ENCODE assay signal across 32 mouse cellular contexts in the genomic region with DNA sequence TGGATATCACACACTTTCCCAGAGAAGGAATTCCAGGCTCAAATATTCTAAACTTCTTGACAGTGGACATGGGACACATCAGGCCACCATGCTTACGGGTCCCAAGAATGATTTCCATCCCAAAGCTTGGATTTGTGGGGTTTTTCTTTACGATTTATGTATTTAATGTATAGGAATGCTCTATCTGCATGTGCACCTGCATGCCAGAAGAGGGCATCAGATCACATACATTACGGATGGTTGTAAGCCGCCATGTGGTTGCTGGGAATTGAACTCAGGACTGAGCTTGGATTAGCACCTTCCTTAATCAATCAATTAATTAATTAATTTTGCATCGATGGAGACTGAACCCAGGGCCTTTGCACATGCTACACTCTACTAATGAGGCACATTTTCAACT. TPM values are rescaled to one million over a fixed set of nuclear protein-coding genes. Genes with fewer than 3 reads are reported as not detected.
DNase-seq lines count a peak whose midpoint lies in the region; ATAC-seq and TF ChIP-seq lines count a peak whose summit lies in the region.
"Had no signal": no experiment of that assay in that cellular context is flagged by ENCODE, and none has a peak within 500 bp of the region (broad histone marks: within the 10 kb centered on the region; RNA-seq: fewer than 3 reads in every experiment).

No protein-coding gene starts in this region.

- intact Hi-C loops in heart, adult 2 months (cut with DNase I): no loop called here

- H3K4me3 ChIP-seq in heart, postnatal 0 days (ENCODE audit: low read depth, low read length): no peak overlapping the region
- no peak overlapping the region for H3K4me3 ChIP-seq in heart, adult 2 months
- H3K4me3 ChIP-seq in liver, embryonic 14.5 days (ENCODE audit: insufficient read depth in 1 of 2, low read depth in 2 of 2, low read length in 2 of 2): no peak overlapping the region
- H3K4me3 ChIP-seq: erythroblast, embryonic 14.5 days; forebrain, embryonic 12.5 days; hindbrain, embryonic 12.5 days; kidney, embryonic 15.5 days; layer of hippocampus, adult 2 months; liver, embryonic 15.5 days; midbrain, embryonic 15.5 days had no signal

- peak; percentile 8; the same call in 1 of the 2 replicates for TF ChIP-seq CTCF in heart, postnatal 0 days (IDR thresholded peaks at IDR 0.05; ENCODE audit: low read depth)
- TF ChIP-seq CTCF in heart, adult 2 months (IDR thresholded peaks at IDR 0.05): no peak
- peak; percentile 44 for TF ChIP-seq CTCF in liver, embryonic 14.5 days (IDR thresholded peaks at IDR 0.05; ENCODE audit: low read depth)

- TF ChIP-seq POLR2A in heart, adult 2 months (IDR thresholded peaks at IDR 0.05; ENCODE audit: insufficient read depth, low read depth, low read length): no peak

- WGBS in heart, postnatal 0 days: 89% methylated on average over 5 of the region's 5 CpGs
- 96% methylated on average over 5 of the region's 5 CpGs for WGBS in heart, adult 2 months
- WGBS in liver, embryonic 14.5 days (ENCODE audit: insufficient replicate concordance): 74% methylated on average over 5 of the region's 5 CpGs

- no peaks in the 10 kb centered on the region for H3K9me3 ChIP-seq in heart, postnatal 0 days (replicated peaks; ENCODE audit: control insufficient read depth, low read length)
- H3K9me3 ChIP-seq in liver, embryonic 14.5 days (ENCODE audit: control insufficient read depth, low read length): no peaks in the 10 kb centered on the region
- H3K9me3 ChIP-seq: forebrain, embryonic 12.5 days; hindbrain, embryonic 12.5 days; kidney, embryonic 15.5 days; liver, embryonic 15.5 days; midbrain, embryonic 15.5 days had no signal

- no peak overlapping the region for H3K4me2 ChIP-seq in heart, postnatal 0 days (ENCODE audit: low read depth, low read length)
- no peak overlapping the region for H3K4me2 ChIP-seq in liver, embryonic 14.5 days (ENCODE audit: low read depth)
- H3K4me2 ChIP-seq: forebrain, embryonic 12.5 days; hindbrain, embryonic 12.5 days; kidney, embryonic 15.5 days; liver, embryonic 15.5 days; midbrain, embryonic 15.5 days had no signal

- no peak for ATAC-seq in heart, postnatal 0 days (ENCODE audit: insufficient read depth, low read depth)
- no peak for ATAC-seq in liver, embryonic 14.5 days (ENCODE audit: insufficient read depth)
- ATAC-seq: midbrain, embryonic 15.5 days had no signal

- H3K27ac ChIP-seq in heart, postnatal 0 days (ENCODE audit: low read depth): no peak overlapping the region
- no peak overlapping the region for H3K27ac ChIP-seq in heart, adult 2 months
- H3K27ac ChIP-seq in liver, embryonic 14.5 days: no peak overlapping the region
- H3K27ac ChIP-seq: forebrain, embryonic 12.5 days; hindbrain, embryonic 12.5 days; kidney, embryonic 15.5 days; layer of hippocampus, adult 2 months; liver, embryonic 15.5 days; midbrain, embryonic 15.5 days had no signal

- no peak for DNase-seq in heart, postnatal 0 days (ENCODE audit: low spot score)
- DNase-seq in heart, adult 2 months: no peak
- no peak for DNase-seq in liver, embryonic 14.5 days (ENCODE audit: low read depth in 3 of 3, low spot score in 3 of 3)
- DNase-seq in liver (no peak), 416B (ENCODE audit: low read depth) (peak; percentile 10), NIH3T3 (ENCODE audit: low read depth) (peak; percentile 18)
- DNase-seq in right cerebral cortex, postnatal 14 days: no peak
- DNase-seq: adrenal gland, adult 8-10 months; cerebellum, adult 2 months; cerebellum, postnatal 14 days; gastrocnemius, postnatal 10 days; kidney, adult 11 months; left cerebral cortex, postnatal 4 days had no signal

- H3K9ac ChIP-seq in heart, postnatal 0 days (replicated peaks; ENCODE audit: low read depth, low read length): no peak overlapping the region
- no peak overlapping the region for H3K9ac ChIP-seq in heart, adult 2 months (ENCODE audit: low read depth, low read length)
- no peak overlapping the region for H3K9ac ChIP-seq in liver, embryonic 14.5 days (replicated peaks)
- H3K9ac ChIP-seq: forebrain, embryonic 12.5 days; hindbrain, embryonic 12.5 days; kidney, embryonic 15.5 days; liver, embryonic 15.5 days; midbrain, embryonic 15.5 days had no signal

- H3K36me3 ChIP-seq in heart, postnatal 0 days (replicated peaks; ENCODE audit: control insufficient read depth, insufficient read depth, low read length): peaks cover 43% of the 10 kb centered on the region
- H3K36me3 ChIP-seq in heart, adult 2 months (ENCODE audit: control insufficient read depth, insufficient read depth, low read length): no peaks in the 10 kb centered on the region
- H3K36me3 ChIP-seq in liver, embryonic 14.5 days (replicated peaks; ENCODE audit: control insufficient read depth, insufficient read depth, low read depth): peaks cover 17% of the 10 kb centered on the region

- no peaks in the 10 kb centered on the region for H3K79me2 ChIP-seq in heart, adult 2 months (replicated peaks; ENCODE audit: control insufficient read depth, insufficient read depth, low read length)

- H3K27me3 ChIP-seq in heart, postnatal 0 days (ENCODE audit: control insufficient read depth, insufficient read depth, low read length): no peaks in the 10 kb centered on the region
- no peaks in the 10 kb centered on the region for H3K27me3 ChIP-seq in heart, adult 2 months (ENCODE audit: control insufficient read depth, insufficient read depth, low read length)
- H3K27me3 ChIP-seq in liver, embryonic 14.5 days (ENCODE audit: control insufficient read depth, insufficient read depth, low read length): no peaks in the 10 kb centered on the region
- H3K27me3 ChIP-seq: forebrain, embryonic 12.5 days; hindbrain, embryonic 12.5 days; kidney, embryonic 15.5 days; liver, embryonic 15.5 days; midbrain, embryonic 15.5 days had no signal

- no peak for TF ChIP-seq EP300 in heart, postnatal 0 days (IDR thresholded peaks at IDR 0.05; ENCODE audit: low read depth)
- TF ChIP-seq EP300 in heart, adult 2 months (IDR thresholded peaks at IDR 0.05; ENCODE audit: insufficient read depth, low read depth, low read length): no peak
- TF ChIP-seq EP300 in liver, embryonic 14.5 days (IDR thresholded peaks at IDR 0.05; ENCODE audit: low read depth): no peak

- H3K4me1 ChIP-seq in heart, postnatal 0 days (ENCODE audit: control insufficient read depth, insufficient read depth): no peaks in the 10 kb centered on the region
- no peaks in the 10 kb centered on the region for H3K4me1 ChIP-seq in heart, adult 2 months (ENCODE audit: control insufficient read depth, insufficient read depth, low read length)
- no peaks in the 10 kb centered on the region for H3K4me1 ChIP-seq in liver, embryonic 14.5 days (replicated peaks; ENCODE audit: control insufficient read depth in 2 of 2, insufficient read depth in 2 of 2, low read length in 1 of 2)
- H3K4me1 ChIP-seq: forebrain, embryonic 12.5 days; hindbrain, embryonic 12.5 days; liver, embryonic 15.5 days; midbrain, embryonic 15.5 days had no signal

RNA-seq across cellular contexts. Expression of gene Igf2bp1, which starts 30.0 kb away (rescaled TPM):
- 3.4 and 10.4 TPM in 2 replicates for total RNA-seq in heart, postnatal 0 days (2014; rRNA removed; ENCODE audit: low replicate concordance)
- 4.5 and 5.6 TPM in 2 replicates for polyA plus RNA-seq in heart, postnatal 0 days (2015; fragmentation: Nextera tagmentation; extraction: Ambion mirVana)
- total RNA-seq in heart, adult 2 months (2021): under 1 TPM; 0.05 to 0.23 TPM
- polyA plus RNA-seq in heart, adult 2 months (2012; rRNA removed): 0.31 TPM in 1 of 2 replicates, not detected in the other
- 3.0 and 4.1 TPM in 2 replicates for polyA plus RNA-seq in liver, embryonic 14.5 days (2012; rRNA removed)
- 7.1 and 7.6 TPM in 2 replicates for polyA plus RNA-seq in liver, embryonic 14.5 days (2014; fragmentation: Nextera tagmentation; extraction: Ambion mirVana)
- total RNA-seq: layer of hippocampus, adult 2 months; neutrophil, adult 5-6 weeks had no signal
- polyA plus RNA-seq: cerebellum, adult 2 months had no signal

RNA-seq across cellular contexts. Expression of gene Gip, which starts 48.7 kb away (rescaled TPM):
- total RNA-seq in heart, postnatal 0 days (2014; rRNA removed; ENCODE audit: low replicate concordance): not detected in 2 replicates
- polyA plus RNA-seq in heart, postnatal 0 days (2015; fragmentation: Nextera tagmentation; extraction: Ambion mirVana): not detected in 2 replicates
- total RNA-seq in heart, adult 2 months (2021): not detected
- polyA plus RNA-seq in heart, adult 2 months (2012; rRNA removed): not detected in 2 replicates
- polyA plus RNA-seq in liver, embryonic 14.5 days (2012; rRNA removed): 0.09 TPM in 1 of 2 replicates, not detected in the other
- not detected in 2 replicates for polyA plus RNA-seq in liver, embryonic 14.5 days (2014; fragmentation: Nextera tagmentation; extraction: Ambion mirVana)
- total RNA-seq: adrenal gland, adult 8-10 months; adrenal gland, postnatal 4 days; gastrocnemius, postnatal 10 days; heart, postnatal 25 days; layer of hippocampus, adult 2 months; layer of hippocampus, postnatal 14 days; left cerebral cortex, postnatal 4 days; neutrophil, adult 5-6 weeks had no signal
- polyA plus RNA-seq: cerebellum, adult 2 months; cortical plate, adult 2 months; embryonic facial prominence, embryonic 14.5 days; erythroblast, embryonic 14.5 days; forebrain, embryonic 12.5 days; gonadal fat pad, adult 2 months; heart, embryonic 14.5 days; hindbrain, embryonic 12.5 days; kidney, embryonic 15.5 days; limb, embryonic 14.5 days; liver, embryonic 15.5 days; midbrain, embryonic 15.5 days; neural tube, embryonic 11.5 days; stomach, embryonic 14.5 days; urinary bladder, adult 2 months had no signal

RNA-seq across cellular contexts. Expression of gene Snf8, which starts 59.0 kb away (rescaled TPM):
- 24.0 and 25.2 TPM in 2 replicates for total RNA-seq in heart, postnatal 0 days (2014; rRNA removed; ENCODE audit: low replicate concordance)
- polyA plus RNA-seq in heart, postnatal 0 days (2015; fragmentation: Nextera tagmentation; extraction: Ambion mirVana): 59.4 and 63.0 TPM in 2 replicates
- total RNA-seq in heart, adult 2 months (2021): 10 to 100 TPM; 44.9 to 49.1 TPM
- 18.8 and 23.0 TPM in 2 replicates for polyA plus RNA-seq in heart, adult 2 months (2012; rRNA removed)
- 18.5 and 28.2 TPM in 2 replicates for polyA plus RNA-seq in liver, embryonic 14.5 days (2012; rRNA removed)
- polyA plus RNA-seq in liver, embryonic 14.5 days (2014; fragmentation: Nextera tagmentation; extraction: Ambion mirVana): 28.9 and 30.0 TPM in 2 replicates

Comparison
In these comparisons a context has a peak if more than half of its experiments do, and no peak if none do; other contexts are left out.
1. DNase-seq: peak in 416B (single experiment) and NIH3T3 (single experiment); none in heart, postnatal 0 days (single experiment), heart, adult 2 months (0 of 2), liver, embryonic 14.5 days (0 of 3), liver (single experiment) and right cerebral cortex, postnatal 14 days (single experiment).